Mouse (Mus musculus): Measurements from ENCODE around the gene Scn1a. TPM values are rescaled to one million over a fixed set of nuclear protein-coding genes. Genes with fewer than 3 reads are reported as not detected.
A peak's percentile ranks its signal among the peaks of the same experiment; 100 is the strongest.

The Scn1a gene
- polyA plus RNA-seq, 1 experiment from 2014 or later, result 0.10 TPM

- Histone ChIP-seq H3K4me2 (peak overlapping the region; percentile 90), H3K9ac (no peak overlapping the region), H3K27me3 (peaks cover 21% of the 10 kb centered on the region), H3K4me1 (replicated peaks) (peaks cover 9% of the 10 kb centered on the region), H3K4me3 (peak overlapping the region; percentile 56), H3K27ac (no peak overlapping the region), H3K36me3 (no peaks in the 10 kb centered on the region), H3K9me3 (replicated peaks) (no peaks in the 10 kb centered on the region)
- 5% methylated on average over 12 of the region's 12 CpGs for WGBS
- no peak for ATAC-seq (replicated peaks; ENCODE audit: insufficient number of reproducible peaks, insufficient read depth, low FRiP score, low read depth)
Measured at GRCm38 (mm10) chr2:66408899-66409739, 31.5 kb downstream of the Scn1a start.

GRCm38 (mm10) chr2:66408456-66408855, 32.2 kb downstream of the Scn1a start:
- Histone ChIP-seq H3K4me1 (replicated peaks) (peaks cover 9% of the 10 kb centered on the region), H3K4me2 (peak overlapping the region; percentile 90), H3K4me3 (peak overlapping the region; percentile 30), H3K27ac (no peak overlapping the region), H3K27me3 (peaks cover 21% of the 10 kb centered on the region), H3K36me3 (no peaks in the 10 kb centered on the region), H3K9me3 (replicated peaks) (no peaks in the 10 kb centered on the region), H3K9ac (no peak overlapping the region)
- 10% methylated on average over 11 of the region's 11 CpGs for WGBS
- no peak for ATAC-seq (replicated peaks; ENCODE audit: insufficient number of reproducible peaks, insufficient read depth, low FRiP score, low read depth)

- Histone ChIP-seq H3K4me2 (no peak overlapping the region), H3K4me1 (replicated peaks) (no peaks in the 10 kb centered on the region), H3K4me3 (no peak overlapping the region), H3K9ac (no peak overlapping the region), H3K36me3 (no peaks in the 10 kb centered on the region), H3K27ac (no peak overlapping the region), H3K9me3 (replicated peaks) (no peaks in the 10 kb centered on the region), H3K27me3 (no peaks in the 10 kb centered on the region)
- ATAC-seq (replicated peaks; ENCODE audit: insufficient number of reproducible peaks, insufficient read depth, low FRiP score, low read depth), result no peak
- WGBS, result 65% methylated on average over 5 of the region's 5 CpGs
Measured at GRCm38 (mm10) chr2:66392586-66392985, 48.1 kb downstream of the Scn1a start.

DNA sequence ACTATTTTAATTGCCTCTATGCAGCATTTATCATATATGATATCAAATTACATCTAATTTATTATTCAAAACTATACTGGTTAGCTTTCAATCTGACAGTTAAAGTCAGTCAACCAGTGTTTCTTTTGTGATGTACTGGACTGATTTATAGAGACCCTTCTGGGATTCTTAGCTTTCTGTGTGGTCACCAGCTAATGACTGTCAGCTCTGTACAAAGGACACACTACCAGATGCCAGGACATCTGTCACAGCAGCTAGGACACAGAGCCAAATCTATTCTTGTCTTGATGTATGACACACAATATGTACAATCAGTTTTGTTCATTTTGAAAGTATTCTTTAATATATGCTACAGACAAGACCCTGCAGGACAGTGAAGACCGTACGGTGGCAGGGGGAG, 72.7 kb downstream of the Scn1a start:
- no peak overlapping the region for H3K27ac ChIP-seq
- H3K9me3 ChIP-seq (replicated peaks), result no peaks in the 10 kb centered on the region
- no peak overlapping the region for H3K9ac ChIP-seq
- no peak overlapping the region for H3K4me2 ChIP-seq
- no peaks in the 10 kb centered on the region for H3K27me3 ChIP-seq
- H3K4me3 ChIP-seq, result no peak overlapping the region
- H3K36me3 ChIP-seq, result no peaks in the 10 kb centered on the region
- no peaks in the 10 kb centered on the region for H3K4me1 ChIP-seq (replicated peaks)
- WGBS, result 85% methylated on average over 2 of the region's 2 CpGs
- no peak for ATAC-seq (replicated peaks; ENCODE audit: insufficient number of reproducible peaks, insufficient read depth, low FRiP score, low read depth)

- Histone ChIP-seq H3K9ac (no peak overlapping the region), H3K4me3 (no peak overlapping the region), H3K9me3 (replicated peaks) (no peaks in the 10 kb centered on the region), H3K27ac (no peak overlapping the region), H3K4me2 (no peak overlapping the region), H3K36me3 (no peaks in the 10 kb centered on the region), H3K4me1 (replicated peaks) (no peaks in the 10 kb centered on the region), H3K27me3 (no peaks in the 10 kb centered on the region)
- no peak for ATAC-seq (replicated peaks; ENCODE audit: insufficient number of reproducible peaks, insufficient read depth, low FRiP score, low read depth)
- 75% methylated on average over 2 of the region's 2 CpGs for WGBS
Measured at GRCm38 (mm10) chr2:66350590-66350989, 90.0 kb downstream of the Scn1a start.

DNA sequence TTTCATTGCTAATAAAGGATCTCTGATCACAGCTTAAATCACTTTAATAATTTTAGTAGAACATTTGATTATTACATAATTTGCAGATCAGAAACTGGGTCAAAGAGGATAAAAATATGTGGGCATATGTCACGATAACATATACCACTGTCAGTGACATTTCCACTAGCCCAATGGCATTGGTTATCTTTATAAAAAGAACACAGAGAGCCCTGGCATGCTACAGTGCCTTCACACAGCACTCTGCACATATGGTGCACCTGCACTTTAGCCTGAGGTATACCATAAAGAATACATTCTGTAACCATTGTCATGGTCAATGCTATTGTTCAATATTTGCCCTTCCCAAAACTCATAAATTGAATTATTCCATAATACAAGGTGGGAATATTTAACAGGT, 94.0 kb downstream of the Scn1a start:
- no peaks in the 10 kb centered on the region for H3K36me3 ChIP-seq
- H3K27ac ChIP-seq, result no peak overlapping the region
- no peak overlapping the region for H3K4me2 ChIP-seq
- no peak for ATAC-seq (replicated peaks; ENCODE audit: insufficient number of reproducible peaks, insufficient read depth, low FRiP score, low read depth)
- H3K4me1 ChIP-seq (replicated peaks), result no peaks in the 10 kb centered on the region
- H3K4me3 ChIP-seq, result no peak overlapping the region
- H3K9ac ChIP-seq, result no peak overlapping the region
- H3K27me3 ChIP-seq, result no peaks in the 10 kb centered on the region
- 88% methylated on average over 1 of the region's 1 CpGs for WGBS
- H3K9me3 ChIP-seq (replicated peaks), result no peaks in the 10 kb centered on the region

DNA sequence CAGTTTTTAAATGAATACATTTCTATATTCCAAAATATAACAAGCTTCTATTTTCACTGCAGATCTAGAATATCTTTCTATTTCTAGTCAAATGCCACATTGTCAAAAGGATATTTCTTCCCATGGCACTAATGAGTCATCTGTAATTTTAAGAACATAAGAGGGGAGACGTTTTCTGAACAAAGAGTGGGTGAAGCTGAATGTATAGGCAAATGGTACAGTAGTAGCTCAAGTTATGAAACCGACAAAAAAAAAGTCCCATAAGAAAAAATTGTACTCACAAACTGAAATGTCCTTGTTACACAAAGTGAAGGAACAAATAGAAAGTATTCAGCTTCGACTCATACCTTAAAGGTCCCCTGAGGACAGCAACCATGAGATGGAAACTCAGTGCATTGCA, 94.5 kb downstream of the Scn1a start:
- Histone ChIP-seq H3K4me3 (no peak overlapping the region), H3K4me1 (replicated peaks) (no peaks in the 10 kb centered on the region), H3K9ac (no peak overlapping the region), H3K27me3 (no peaks in the 10 kb centered on the region), H3K4me2 (no peak overlapping the region), H3K27ac (no peak overlapping the region), H3K9me3 (replicated peaks) (no peaks in the 10 kb centered on the region), H3K36me3 (no peaks in the 10 kb centered on the region)
- ATAC-seq (replicated peaks; ENCODE audit: insufficient number of reproducible peaks, insufficient read depth, low FRiP score, low read depth), result no peak
- WGBS, result 66% methylated on average over 3 of the region's 3 CpGs

- no peak overlapping the region for H3K4me2 ChIP-seq
- ATAC-seq (replicated peaks; ENCODE audit: insufficient number of reproducible peaks, insufficient read depth, low FRiP score, low read depth), result no peak
- H3K9ac ChIP-seq, result no peak overlapping the region
- H3K27me3 ChIP-seq, result no peaks in the 10 kb centered on the region
- 53% methylated on average over 5 of the region's 5 CpGs for WGBS
- H3K36me3 ChIP-seq, result no peaks in the 10 kb centered on the region
- H3K27ac ChIP-seq, result no peak overlapping the region
- H3K4me3 ChIP-seq, result no peak overlapping the region
- H3K4me1 ChIP-seq (replicated peaks), result no peaks in the 10 kb centered on the region
- H3K9me3 ChIP-seq (replicated peaks), result no peaks in the 10 kb centered on the region
Measured at GRCm38 (mm10) chr2:66337406-66337805, 103.2 kb downstream of the Scn1a start.

DNA sequence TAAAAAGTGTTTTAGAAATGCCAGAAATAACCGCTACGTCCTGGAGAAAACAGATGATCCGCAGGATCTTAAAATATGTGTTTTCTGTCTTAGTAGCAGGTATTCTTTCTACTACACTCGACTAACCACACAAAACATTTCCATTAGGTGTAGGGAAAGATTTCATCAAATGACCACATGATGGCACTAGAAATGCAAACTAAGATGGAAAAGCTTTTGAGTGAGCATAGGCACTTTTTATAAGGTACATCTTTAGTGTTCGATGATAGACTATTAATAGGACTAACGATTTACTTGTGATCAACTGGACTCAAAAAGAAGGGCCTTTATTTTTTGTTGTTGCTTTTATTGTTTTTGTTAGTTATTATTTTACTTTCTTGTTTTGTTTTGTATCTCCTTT, 104.2 kb downstream of the Scn1a start:
- Histone ChIP-seq H3K27ac (no peak overlapping the region), H3K4me3 (no peak overlapping the region), H3K4me2 (no peak overlapping the region), H3K9ac (no peak overlapping the region), H3K27me3 (no peaks in the 10 kb centered on the region), H3K9me3 (replicated peaks) (no peaks in the 10 kb centered on the region), H3K36me3 (no peaks in the 10 kb centered on the region), H3K4me1 (replicated peaks) (no peaks in the 10 kb centered on the region)
- ATAC-seq (replicated peaks; ENCODE audit: insufficient number of reproducible peaks, insufficient read depth, low FRiP score, low read depth), result no peak
- 60% methylated on average over 6 of the region's 6 CpGs for WGBS

GRCm38 (mm10) chr2:66272551-66272950, 168.1 kb downstream of the Scn1a start:
- no peak for ATAC-seq (replicated peaks; ENCODE audit: insufficient number of reproducible peaks, insufficient read depth, low FRiP score, low read depth)
- Histone ChIP-seq H3K9me3 (replicated peaks) (no peaks in the 10 kb centered on the region), H3K4me1 (replicated peaks) (no peaks in the 10 kb centered on the region), H3K4me2 (no peak overlapping the region), H3K4me3 (no peak overlapping the region), H3K36me3 (no peaks in the 10 kb centered on the region), H3K9ac (no peak overlapping the region), H3K27ac (no peak overlapping the region), H3K27me3 (no peaks in the 10 kb centered on the region)
- WGBS, result 60% methylated on average over 3 of the region's 3 CpGs

- Histone ChIP-seq H3K27ac (peak within 1 kb of the TSS; percentile 67), H3K4me3 (peak within 1 kb of the TSS; percentile 95), H3K36me3 (0 out of 2 replicates have a peak, but pooled peaks cover 2% of the 10 kb centered on the region), H3K27me3 (no peaks in the 10 kb centered on the region), H3K4me2 (peak within 1 kb of the TSS; percentile 84), H3K4me1 (replicated peaks) (peaks cover 15% of the 10 kb centered on the region; the same call in 1 of the 2 replicates), H3K9me3 (replicated peaks) (no peaks in the 10 kb centered on the region), H3K9ac (peak within 1 kb of the TSS; percentile 74)
- ATAC-seq (replicated peaks; ENCODE audit: insufficient number of reproducible peaks, insufficient read depth, low FRiP score, low read depth), result peak; percentile 98
- WGBS, result under 1% methylated on average over 55 of the region's 56 CpGs
Measured at GRCm38 (mm10) chr2:66256220-66257131, 184.2 kb downstream of the Scn1a start, which contains the start of gene Ttc21b. TSS of gene Ttc21b (minus strand) at chr2:66256617.
